In genomic region chr13:54565201-54565581, GRCm38 (mm10) we compare ENCODE assay signal across 7 mouse cellular contexts. TPM values are rescaled to one million over a fixed set of nuclear protein-coding genes. Genes with fewer than 3 reads are reported as not detected.
A peak's percentile ranks its signal among the peaks of the same experiment; 100 is the strongest.
DNase-seq lines count a peak whose midpoint lies in the region; ATAC-seq and TF ChIP-seq lines count a peak whose summit lies in the region.

Gene 4833439L19Rik, minus strand, starts transcription at chr13:54565435.

- peak; percentile 75; the same call in 1 of the 2 replicates for TF ChIP-seq POLR2A in small intestine, adult 2 months (IDR thresholded peaks at IDR 0.05; ENCODE audit: low read depth, low read length)

- TF ChIP-seq CTCF in intestine, postnatal 0 days (IDR thresholded peaks at IDR 0.05; ENCODE audit: low read depth): no peak
- TF ChIP-seq CTCF in small intestine, adult 2 months (IDR thresholded peaks at IDR 0.05; ENCODE audit: extremely low read depth, insufficient read length, insufficient replicate concordance, low read depth, low read length): no peak

- intact Hi-C loops in left cerebral cortex, postnatal 4 days (cut with DNase I): loop anchor here (10.0 kb wide), 1 partner anchor 100 kb away; the partner anchor contains the start of gene Thoc3

- no peaks in the 10 kb centered on the region for H3K9me3 ChIP-seq in intestine, postnatal 0 days (ENCODE audit: control insufficient read depth)
- no peaks in the 10 kb centered on the region for H3K9me3 ChIP-seq in midbrain, embryonic 12.5 days

- under 1% methylated on average over 27 of the region's 27 CpGs for WGBS in intestine, postnatal 0 days
- WGBS in midbrain, embryonic 12.5 days: under 1% methylated on average over 26 of the region's 27 CpGs
- WGBS in small intestine, adult 2 months: under 1% methylated on average over 27 of the region's 27 CpGs

- H3K27me3 ChIP-seq in intestine, postnatal 0 days (replicated peaks; ENCODE audit: control insufficient read depth, insufficient read depth, low read length): no peaks in the 10 kb centered on the region
- no peaks in the 10 kb centered on the region for H3K27me3 ChIP-seq in midbrain, embryonic 12.5 days
- no peaks in the 10 kb centered on the region for H3K27me3 ChIP-seq in small intestine, adult 2 months (ENCODE audit: control insufficient read depth, insufficient read depth, low read length)

- H3K36me3 ChIP-seq in intestine, postnatal 0 days (ENCODE audit: control insufficient read depth, insufficient read depth): peaks cover 17% of the 10 kb centered on the region
- H3K36me3 ChIP-seq in midbrain, embryonic 12.5 days: peaks cover 31% of the 10 kb centered on the region
- peaks cover 21% of the 10 kb centered on the region for H3K36me3 ChIP-seq in small intestine, adult 2 months (ENCODE audit: control insufficient read depth, insufficient read depth, low read length)

- ATAC-seq in intestine, postnatal 0 days: peak; percentile 90
- peak; percentile 95 for ATAC-seq in midbrain, embryonic 12.5 days (ENCODE audit: low FRiP score, low read depth)

- peak; percentile 92 for DNase-seq in adrenal gland, adult 8-10 months
- peak; percentile 90 for DNase-seq in embryo, embryonic 9.5 days (ENCODE audit: extremely low spot score)
- no peak for DNase-seq in gonadal fat pad, adult 2 months (ENCODE audit: low read depth)
- DNase-seq in left cerebral cortex, postnatal 4 days: peak; percentile 95

- H3K27ac ChIP-seq in intestine, postnatal 0 days (ENCODE audit: low read depth, low read length): peak within 1 kb of the TSS; percentile 76
- H3K27ac ChIP-seq in midbrain, embryonic 12.5 days (replicated peaks): peak within 1 kb of the TSS; percentile 84
- H3K27ac ChIP-seq in small intestine, adult 2 months (ENCODE audit: insufficient read depth, low read depth, low read length): peak within 1 kb of the TSS; percentile 86

- no peaks in the 10 kb centered on the region for H3K4me1 ChIP-seq in intestine, postnatal 0 days (replicated peaks; ENCODE audit: control insufficient read depth, insufficient read depth, low read length)
- H3K4me1 ChIP-seq in midbrain, embryonic 12.5 days: peaks cover 11% of the 10 kb centered on the region
- H3K4me1 ChIP-seq in small intestine, adult 2 months (ENCODE audit: control insufficient read depth, insufficient read depth, insufficient read length, low read length): peaks cover 7% of the 10 kb centered on the region; the same call in 1 of the 2 replicates

- H3K4me2 ChIP-seq in intestine, postnatal 0 days (replicated peaks; ENCODE audit: low read depth): peak within 1 kb of the TSS; percentile 80
- H3K4me2 ChIP-seq in midbrain, embryonic 12.5 days (replicated peaks): peak within 1 kb of the TSS; percentile 70

- H3K9ac ChIP-seq in intestine, postnatal 0 days (ENCODE audit: low read depth, low read length): peak within 1 kb of the TSS; percentile 90
- H3K9ac ChIP-seq in midbrain, embryonic 12.5 days (replicated peaks): peak within 1 kb of the TSS; percentile 99

- H3K4me3 ChIP-seq in intestine, postnatal 0 days (ENCODE audit: low read depth, low read length): peak within 1 kb of the TSS; percentile 76
- H3K4me3 ChIP-seq in midbrain, embryonic 12.5 days: peak within 1 kb of the TSS; percentile 96
- H3K4me3 ChIP-seq in small intestine, adult 2 months (ENCODE audit: low read depth, low read length): peak within 1 kb of the TSS; percentile 96

RNA-seq across cellular contexts. Expression of gene 4833439L19Rik, which starts in this region (rescaled TPM):
- 100 to 1,000 TPM; 162 to 193 (median 173) TPM for total RNA-seq in adrenal gland, adult 8-10 months (2022)
- 151 and 158 TPM in 2 replicates for polyA plus RNA-seq in gonadal fat pad, adult 2 months (2012; rRNA removed)
- polyA plus RNA-seq in intestine, postnatal 0 days (2015; fragmentation: Nextera tagmentation; extraction: Ambion mirVana): 99.5 and 99.6 TPM in 2 replicates
- total RNA-seq in left cerebral cortex, postnatal 4 days (2021): 100 to 1,000 TPM; 148 to 157 TPM
- polyA plus RNA-seq in midbrain, embryonic 12.5 days (2016; fragmentation: Nextera tagmentation; extraction: Ambion mirVana): 257 and 260 TPM in 2 replicates
- polyA plus RNA-seq in small intestine, adult 2 months (2012; rRNA removed): 76.2 and 166 TPM in 2 replicates
